Mouse (Mus musculus) forebrain, postnatal 0 days (tissue): ENCODE data around the gene Creb1. TPM values are rescaled to one million over a fixed set of nuclear protein-coding genes. Genes with fewer than 3 reads are reported as not detected.

Experiments
- ATAC-seq: fragments of 200-750 bp; cut with Nextera tagmentation; 2 replicates; pipeline ENCODE4 v1.8.0; 2017; ENCODE audit warnings: mild to moderate bottlenecking, moderate library complexity
- DNase-seq: peaks from one replicate; pipeline ENCODE4 v3.0.0-alpha.2; 2015
- H3K27ac ChIP-seq: fragments of 300-500 bp; sonication (generic); 2 replicates; pipeline ENCODE4 v1.5.1; 2014; ENCODE audit warnings: low read depth, mild to moderate bottlenecking, antibody characterized with exemption, low read length, moderate library complexity, mixed read lengths
- H3K27me3 ChIP-seq: fragments of 300-500 bp; sonication (generic); 2 replicates; pipeline ENCODE4 v1.6.1; 2014; ENCODE audit warnings: mild to moderate bottlenecking, low read length, mixed read lengths; ENCODE audit not compliant: insufficient read depth
- H3K36me3 ChIP-seq: fragments of 300-500 bp; sonication (generic); 2 replicates; pipeline ENCODE4 v1.6.1; 2014; ENCODE audit warnings: mild to moderate bottlenecking, moderate library complexity; ENCODE audit not compliant: insufficient read depth
- H3K4me1 ChIP-seq: fragments of 300-500 bp; sonication (generic); 2 replicates; pipeline ENCODE4 v1.6.1; 2014; ENCODE audit warnings: antibody characterized with exemption; ENCODE audit not compliant: insufficient read depth
- H3K4me2 ChIP-seq: fragments of 300-500 bp; sonication (generic); 2 replicates; pipeline ENCODE4 v1.6.1; 2014; ENCODE audit warnings: low read depth, mild to moderate bottlenecking, moderate library complexity
- H3K4me3 ChIP-seq: fragments of 300-500 bp; sonication (generic); 2 replicates; pipeline ENCODE4 v1.5.1; 2014; ENCODE audit warnings: low read depth, low read length, mixed read lengths
- H3K9ac ChIP-seq: fragments of 300-500 bp; sonication (generic); 2 replicates; pipeline ENCODE4 v1.6.1; 2014; ENCODE audit warnings: mild to moderate bottlenecking
- H3K9me3 ChIP-seq: fragments of 300-500 bp; sonication (generic); 2 replicates; pipeline ENCODE4 v1.6.1; 2016; ENCODE audit warnings: low read length
- CTCF ChIP-seq: sonication (generic); IDR thresholded peaks from 2 replicates; pipeline ENCODE4 v1.5.1; 2016; ENCODE audit warnings: antibody characterized with exemption, control low read depth, low read depth
- WGBS: fragments of 180-500 bp; shearing (Covaris S2); extraction: QIAGEN DNeasy Blood & Tissue Kit; methylation state at CpG from one replicate; pipeline ENCODE4 v1.1.7; 2014; 5-methylcytosine and 5-hydroxymethylcytosine counted together
- polyA plus RNA-seq: library from polyadenylated mRNA; unstranded; fragments of >200 nt; fragmentation: Nextera tagmentation; extraction: Ambion mirVana; gene quantifications from 2 replicates; pipeline ENCODE4 v1.2.1, GENCODE M21; 2015
- total RNA-seq: library from RNA; depleted of rRNA; stranded (reverse); fragments of >200 nt; gene quantifications from 2 replicates; pipeline ENCODE4 v1.2.3, GENCODE M21; 2014

Gene Creb1
- total and polyA plus RNA-seq, 2 experiments from 2014 or later, result 14.8 to 75.3 TPM

DNA sequence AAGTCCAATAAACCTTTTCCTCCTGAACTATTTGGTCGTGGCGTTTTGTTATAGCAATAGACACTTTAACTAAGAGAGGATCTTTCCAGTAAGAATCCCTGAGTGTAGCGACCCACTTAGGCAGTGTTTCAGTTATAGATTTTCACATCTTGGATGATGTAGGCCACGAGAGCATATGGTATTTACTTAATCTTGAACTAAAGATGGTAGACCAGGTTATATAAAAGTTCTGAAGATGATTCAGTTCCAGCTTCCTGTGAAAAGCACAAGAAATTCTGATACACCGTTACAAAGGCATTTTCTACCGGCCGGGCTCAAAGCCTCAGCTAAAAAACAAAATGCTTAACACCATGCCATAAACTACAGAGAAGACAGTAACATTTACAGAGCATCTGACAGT is 18.3 kb upstream of the Creb1 start:
- 80% methylated on average over 7 of the region's 7 CpGs for WGBS
- no peak overlapping the region for H3K9ac ChIP-seq
- no peaks in the 10 kb centered on the region for H3K9me3 ChIP-seq
- DNase-seq, result no peak
- ATAC-seq, result no peak
- no peak overlapping the region for H3K27ac ChIP-seq
- H3K27me3 ChIP-seq, result no peaks in the 10 kb centered on the region
- H3K4me3 ChIP-seq, result no peak overlapping the region
- H3K4me1 ChIP-seq, result no peaks in the 10 kb centered on the region
- H3K36me3 ChIP-seq, result no peaks in the 10 kb centered on the region
- no peak for TF ChIP-seq CTCF
- H3K4me2 ChIP-seq, result no peak overlapping the region

DNA sequence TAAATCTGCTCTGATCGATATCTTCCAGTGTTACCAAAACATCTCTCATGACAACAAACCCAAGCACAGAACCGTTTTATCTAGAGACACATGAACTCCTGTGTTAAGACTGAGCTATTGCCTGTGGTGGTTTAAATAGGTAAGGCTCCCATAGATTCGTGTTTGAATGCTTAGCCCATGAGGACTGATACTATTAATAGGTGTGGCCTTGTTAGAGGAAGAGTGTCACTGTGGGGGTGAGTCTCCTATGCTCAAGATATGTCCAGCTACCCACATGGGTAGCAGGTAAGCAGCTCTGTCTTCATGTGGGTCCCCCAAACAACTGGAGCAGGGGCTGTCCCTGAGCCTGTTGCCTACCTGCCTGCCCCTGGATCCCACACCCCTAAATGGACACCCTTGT is 15.9 kb upstream of the Creb1 start:
- no peaks in the 10 kb centered on the region for H3K4me1 ChIP-seq
- H3K4me3 ChIP-seq, result no peak overlapping the region
- ATAC-seq (no peak), DNase-seq (no peak)
- H3K4me2 ChIP-seq, result no peak overlapping the region
- no peaks in the 10 kb centered on the region for H3K9me3 ChIP-seq
- no peak overlapping the region for H3K9ac ChIP-seq
- H3K27me3 ChIP-seq, result no peaks in the 10 kb centered on the region
- no peaks in the 10 kb centered on the region for H3K36me3 ChIP-seq
- 78% methylated on average over 3 of the region's 3 CpGs for WGBS
- no peak for TF ChIP-seq CTCF
- H3K27ac ChIP-seq, result no peak overlapping the region

DNA sequence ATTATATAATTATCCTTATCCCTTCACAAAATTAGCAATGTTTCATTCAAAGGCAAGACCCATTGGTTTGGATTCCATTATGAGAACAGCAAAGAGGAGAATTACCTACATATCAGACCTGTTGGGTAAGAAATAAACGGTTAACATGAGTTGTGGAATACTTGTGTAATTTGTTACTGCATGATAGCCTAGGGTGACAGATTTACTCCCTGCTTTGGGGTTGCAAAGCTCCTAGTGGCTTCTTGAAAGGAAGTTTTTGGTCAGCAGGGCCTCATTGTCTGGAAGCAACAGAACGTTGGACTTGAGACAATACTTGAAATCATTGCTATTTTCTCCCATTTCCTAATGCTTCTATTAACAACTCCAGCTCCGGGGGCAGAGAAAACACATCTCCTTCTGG is 14.0 kb upstream of the Creb1 start:
- H3K36me3 ChIP-seq, result no peaks in the 10 kb centered on the region
- DNase-seq (no peak), ATAC-seq (no peak)
- no peak overlapping the region for H3K4me3 ChIP-seq
- no peaks in the 10 kb centered on the region for H3K9me3 ChIP-seq
- H3K4me2 ChIP-seq, result no peak overlapping the region
- WGBS, result 74% methylated on average over 3 of the region's 3 CpGs
- H3K27me3 ChIP-seq, result no peaks in the 10 kb centered on the region
- H3K4me1 ChIP-seq, result no peaks in the 10 kb centered on the region
- H3K27ac ChIP-seq, result no peak overlapping the region
- H3K9ac ChIP-seq, result no peak overlapping the region
- TF ChIP-seq CTCF, result no peak

DNA sequence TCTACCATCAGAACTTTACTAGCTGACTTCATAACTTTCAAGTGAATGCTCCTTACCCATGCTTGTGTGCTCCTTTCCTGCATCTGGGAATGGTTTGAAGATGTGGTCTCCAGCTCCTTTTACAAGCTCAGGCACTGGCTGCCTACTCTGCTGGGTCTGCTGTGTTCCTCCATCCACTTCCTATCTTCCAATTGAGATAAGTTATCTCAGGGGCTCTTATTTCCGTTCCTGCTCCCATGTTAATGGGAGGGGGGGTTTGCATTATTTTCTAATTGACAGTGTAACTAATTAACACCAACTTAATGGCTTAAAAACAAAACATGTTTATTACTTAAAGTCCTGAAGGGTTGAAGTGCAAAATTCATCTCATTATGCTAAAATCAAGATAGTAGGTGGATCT is 13.1 kb upstream of the Creb1 start:
- H3K9me3 ChIP-seq, result no peaks in the 10 kb centered on the region
- no peak overlapping the region for H3K4me2 ChIP-seq
- no peaks in the 10 kb centered on the region for H3K36me3 ChIP-seq
- DNase-seq (no peak), ATAC-seq (no peak)
- no peaks in the 10 kb centered on the region for H3K4me1 ChIP-seq
- no peak for TF ChIP-seq CTCF
- 77% methylated on average over 1 of the region's 1 CpGs for WGBS
- no peak overlapping the region for H3K4me3 ChIP-seq
- H3K9ac ChIP-seq, result no peak overlapping the region
- no peaks in the 10 kb centered on the region for H3K27me3 ChIP-seq
- no peak overlapping the region for H3K27ac ChIP-seq

DNA sequence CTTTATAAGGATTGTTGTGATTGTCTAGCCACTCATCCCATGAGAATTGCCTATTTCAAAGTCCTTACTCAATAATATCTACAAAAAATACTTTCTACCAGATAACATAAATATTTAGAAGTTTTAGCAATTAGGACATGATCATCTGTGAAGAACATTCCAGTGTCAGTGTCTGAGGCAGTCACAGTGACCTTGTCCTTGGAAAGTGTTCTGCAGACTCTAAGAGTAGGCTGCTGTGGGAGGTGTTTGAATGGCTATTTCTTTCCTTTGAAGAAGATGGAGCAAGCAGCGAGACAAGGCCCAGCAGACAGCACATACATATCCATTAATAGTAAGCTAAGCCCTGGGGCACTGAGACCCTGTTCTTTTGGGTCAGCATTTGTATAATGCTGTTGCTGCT is 12.5 kb upstream of the Creb1 start:
- Histone ChIP-seq H3K36me3 (no peaks in the 10 kb centered on the region), H3K4me1 (no peaks in the 10 kb centered on the region), H3K4me2 (no peak overlapping the region), H3K4me3 (no peak overlapping the region), H3K27me3 (no peaks in the 10 kb centered on the region), H3K9me3 (no peaks in the 10 kb centered on the region), H3K9ac (no peak overlapping the region), H3K27ac (no peak overlapping the region)
- WGBS, result 88% methylated on average over 1 of the region's 1 CpGs
- DNase-seq (no peak), ATAC-seq (no peak)
- no peak for TF ChIP-seq CTCF

DNA sequence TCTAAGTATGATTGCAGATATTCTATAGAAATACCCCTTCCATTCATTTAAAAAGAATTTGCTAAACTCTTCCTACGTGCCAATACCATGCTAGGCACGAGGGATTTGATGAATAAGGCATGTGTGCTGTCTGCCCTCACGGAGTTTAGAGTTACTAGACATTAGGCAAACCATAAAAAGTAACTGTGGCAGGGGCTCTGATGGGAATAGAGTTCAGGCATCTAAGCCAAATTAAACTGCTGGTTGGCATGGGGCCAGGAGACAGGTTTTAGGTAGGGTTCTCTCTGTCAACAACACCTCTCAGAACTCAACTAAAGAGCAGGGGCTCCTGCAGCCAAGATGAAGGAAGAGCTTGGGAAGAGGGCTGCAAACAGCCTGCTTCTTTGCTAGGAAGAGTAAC is 10.7 kb upstream of the Creb1 start:
- H3K4me2 ChIP-seq, result no peak overlapping the region
- no peak for TF ChIP-seq CTCF
- no peaks in the 10 kb centered on the region for H3K36me3 ChIP-seq
- H3K27ac ChIP-seq, result no peak overlapping the region
- H3K4me1 ChIP-seq, result no peaks in the 10 kb centered on the region
- no peak overlapping the region for H3K4me3 ChIP-seq
- H3K9me3 ChIP-seq, result no peaks in the 10 kb centered on the region
- no peak for DNase-seq
- no peak for ATAC-seq
- H3K27me3 ChIP-seq, result no peaks in the 10 kb centered on the region
- no peak overlapping the region for H3K9ac ChIP-seq
- whole genome bisulfite sequencing, result 77% methylated on average over 3 of the region's 3 CpGs

DNA sequence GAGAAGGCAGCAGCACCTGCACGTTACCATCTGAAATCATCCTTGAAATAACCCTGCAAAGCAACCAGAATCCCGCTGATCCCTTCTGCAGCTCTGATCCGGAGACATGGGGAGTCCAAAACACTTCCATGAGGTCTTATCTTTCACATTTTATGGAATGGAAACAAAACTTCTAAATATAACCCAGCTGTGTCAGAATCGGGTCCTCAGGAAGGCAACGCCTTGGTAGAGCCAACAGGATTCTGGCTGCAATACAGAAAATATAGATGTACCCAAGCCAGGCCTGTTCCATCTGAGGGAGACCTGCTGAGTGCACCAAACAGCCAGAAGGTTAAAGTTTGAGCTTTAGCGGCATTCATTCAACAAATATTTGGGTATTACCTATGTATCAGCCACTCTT is 9.8 kb upstream of the Creb1 start:
- Histone ChIP-seq H3K9me3 (no peaks in the 10 kb centered on the region), H3K9ac (no peak overlapping the region), H3K4me3 (no peak overlapping the region), H3K36me3 (no peaks in the 10 kb centered on the region), H3K27ac (no peak overlapping the region), H3K4me2 (no peak overlapping the region), H3K27me3 (no peaks in the 10 kb centered on the region), H3K4me1 (no peaks in the 10 kb centered on the region)
- TF ChIP-seq CTCF, result no peak
- no peak for DNase-seq
- WGBS, result 86% methylated on average over 6 of the region's 6 CpGs
- ATAC-seq, result no peak

DNA sequence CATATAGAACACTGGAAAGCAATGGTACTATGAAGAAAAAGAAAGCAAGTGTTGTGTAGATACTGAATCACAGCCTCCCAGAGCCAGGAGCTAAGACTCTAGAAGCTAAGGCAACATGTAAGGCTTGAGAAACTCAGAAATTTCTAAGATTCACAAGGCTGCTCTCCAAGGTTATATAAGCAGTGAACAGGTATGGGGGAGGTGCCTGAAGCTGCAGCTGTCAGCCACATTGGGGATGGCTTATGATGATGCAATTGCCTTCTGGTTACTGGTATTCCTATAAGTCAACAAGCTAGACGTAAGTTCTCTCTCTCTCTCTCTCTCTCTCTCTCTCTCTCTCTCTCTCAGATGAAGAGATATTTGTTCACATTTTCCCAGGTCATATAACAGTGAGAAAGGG is 9.3 kb upstream of the Creb1 start:
- no peak for ATAC-seq
- Histone ChIP-seq H3K27ac (no peak overlapping the region), H3K4me2 (no peak overlapping the region), H3K27me3 (no peaks in the 10 kb centered on the region), H3K9me3 (no peaks in the 10 kb centered on the region), H3K4me1 (no peaks in the 10 kb centered on the region), H3K4me3 (no peak overlapping the region), H3K9ac (no peak overlapping the region), H3K36me3 (no peaks in the 10 kb centered on the region)
- DNase-seq, result no peak
- no peak for TF ChIP-seq CTCF
- WGBS, result 86% methylated on average over 1 of the region's 1 CpGs
